Mouse (Mus musculus) urinary bladder, postnatal 14 days (tissue): ENCODE measurements around the gene Mfsd7a.
"Not testable (repeated sequence)": the region's sequence is repeated elsewhere in the genome, so short reads cannot be mapped to it uniquely, and the experiment has no call there.

ENCODE experiments used
- DNase-seq: peaks from one replicate; pipeline ENCODE4 v3.0.0; 2021; ENCODE audit warnings: low spot score

Gene Mfsd7a

DNA sequence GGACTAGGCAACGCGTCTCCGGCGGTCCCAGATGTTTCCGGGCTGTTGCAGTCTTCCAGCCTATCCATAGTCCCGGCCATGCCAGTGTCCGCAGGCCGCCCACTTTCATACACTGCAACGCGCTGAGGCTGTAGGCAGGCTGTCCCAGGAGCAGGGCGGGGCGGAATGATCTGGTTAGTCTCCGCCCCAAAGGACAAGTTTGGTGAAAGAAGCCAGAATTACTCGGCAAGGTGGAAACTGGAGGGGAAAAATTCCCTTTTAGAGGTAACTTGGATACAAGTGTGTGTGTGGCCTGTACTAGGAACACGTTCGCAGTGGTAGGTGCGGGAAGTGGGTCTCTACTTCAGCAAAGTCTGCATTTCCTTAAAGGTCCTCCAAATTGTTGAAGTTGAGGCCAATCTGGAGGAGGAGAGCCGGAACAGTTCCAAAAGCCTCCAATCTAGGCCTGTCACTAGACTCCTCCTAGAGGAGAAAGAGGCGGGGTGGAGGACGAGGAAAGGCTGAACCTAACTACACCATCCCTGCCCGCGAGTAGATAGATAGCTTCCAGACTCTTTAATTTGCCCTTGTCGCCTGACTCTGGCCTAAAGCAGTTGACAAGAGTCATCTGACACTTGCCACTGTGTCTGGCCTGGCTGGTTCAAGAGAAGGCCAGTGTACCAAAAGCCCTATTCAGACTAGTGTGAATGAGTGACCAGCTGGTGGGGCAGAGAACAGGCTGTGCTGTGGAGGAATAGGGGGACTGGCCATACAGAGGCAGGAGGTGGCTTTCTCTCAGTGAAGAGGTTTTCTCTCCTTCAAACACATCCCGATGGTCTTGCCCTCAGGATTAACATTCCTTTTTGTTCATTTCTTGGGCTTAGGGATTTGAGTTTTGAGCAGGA is at the start of gene Mfsd7a:
TSS of gene Mfsd7a (minus strand) at position 107 of the 884 bp plus-strand sequence.
- peak; percentile 82 for DNase-seq

- DNase-seq: not testable (repeated sequence)
Observed at GRCm38 (mm10) chr5:108486148-108486547, 37.5 kb upstream of the Mfsd7a start.

- no peak for DNase-seq
Observed at GRCm38 (mm10) chr5:108485239-108485638, 36.5 kb upstream of the Mfsd7a start.

DNA sequence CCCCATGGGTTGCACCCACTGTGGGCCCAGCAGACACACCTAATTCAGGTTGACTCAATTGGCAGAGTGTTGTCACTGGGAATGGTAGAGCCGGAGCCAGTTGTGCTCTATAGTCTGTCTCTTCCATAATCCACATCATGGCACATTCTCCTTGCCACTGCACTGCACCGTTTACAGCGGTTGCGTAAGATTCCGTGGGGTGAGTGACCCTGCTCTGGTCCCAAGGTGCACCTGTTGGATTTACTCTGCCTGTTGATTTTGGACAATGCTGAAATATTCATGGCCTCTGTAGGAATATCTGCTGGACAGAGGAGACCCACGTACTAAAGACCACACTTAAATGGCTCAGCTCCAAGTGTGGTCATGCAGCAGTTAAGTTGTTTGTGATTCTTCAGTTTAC is 34.3 kb upstream of the Mfsd7a start:
- no peak for DNase-seq

GRCm38 (mm10) chr5:108475977-108476376 is 27.3 kb upstream of the Mfsd7a start:
- no peak for DNase-seq

DNA sequence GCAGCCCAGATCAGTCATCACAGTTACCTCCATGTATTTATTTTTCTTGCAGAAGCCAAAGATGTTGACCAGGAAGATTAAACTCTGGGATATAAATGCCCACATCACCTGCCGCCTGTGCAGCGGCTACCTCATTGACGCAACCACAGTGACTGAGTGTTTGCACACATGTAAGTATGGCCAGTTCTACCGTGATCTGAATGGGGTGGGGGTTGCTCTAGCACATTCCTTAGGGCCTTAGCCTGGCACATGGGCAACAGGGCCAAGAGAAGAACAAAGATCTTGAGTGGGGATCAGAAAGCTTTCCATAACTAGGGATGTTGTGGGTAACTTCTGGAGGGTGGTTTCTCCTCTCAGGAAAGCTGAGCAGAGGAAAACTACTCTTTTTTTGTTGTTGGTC is 25.0 kb upstream of the Mfsd7a start:
- DNase-seq: no peak

GRCm38 (mm10) chr5:108469617-108470016 is 20.9 kb upstream of the Mfsd7a start:
- no peak for DNase-seq

DNA sequence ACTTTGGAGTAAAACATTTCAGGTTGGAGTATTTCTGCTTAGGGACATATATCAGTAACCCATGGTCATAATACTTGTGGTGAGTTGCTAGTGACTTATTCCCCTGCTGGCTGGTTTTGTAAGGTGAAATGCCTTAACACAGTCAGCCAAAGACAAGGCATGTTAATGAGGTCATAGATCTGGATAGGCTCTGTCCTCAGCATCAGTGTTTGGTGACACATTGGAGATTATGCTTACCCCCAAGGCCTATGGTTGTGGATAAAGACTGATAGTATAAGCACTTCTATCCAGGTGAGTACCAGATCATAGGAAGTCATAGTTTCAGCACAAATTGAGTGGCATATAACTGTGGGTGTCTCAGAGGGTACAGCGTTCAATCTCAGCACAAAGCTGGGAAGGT is 18.0 kb upstream of the Mfsd7a start:
- no peak for DNase-seq

DNA sequence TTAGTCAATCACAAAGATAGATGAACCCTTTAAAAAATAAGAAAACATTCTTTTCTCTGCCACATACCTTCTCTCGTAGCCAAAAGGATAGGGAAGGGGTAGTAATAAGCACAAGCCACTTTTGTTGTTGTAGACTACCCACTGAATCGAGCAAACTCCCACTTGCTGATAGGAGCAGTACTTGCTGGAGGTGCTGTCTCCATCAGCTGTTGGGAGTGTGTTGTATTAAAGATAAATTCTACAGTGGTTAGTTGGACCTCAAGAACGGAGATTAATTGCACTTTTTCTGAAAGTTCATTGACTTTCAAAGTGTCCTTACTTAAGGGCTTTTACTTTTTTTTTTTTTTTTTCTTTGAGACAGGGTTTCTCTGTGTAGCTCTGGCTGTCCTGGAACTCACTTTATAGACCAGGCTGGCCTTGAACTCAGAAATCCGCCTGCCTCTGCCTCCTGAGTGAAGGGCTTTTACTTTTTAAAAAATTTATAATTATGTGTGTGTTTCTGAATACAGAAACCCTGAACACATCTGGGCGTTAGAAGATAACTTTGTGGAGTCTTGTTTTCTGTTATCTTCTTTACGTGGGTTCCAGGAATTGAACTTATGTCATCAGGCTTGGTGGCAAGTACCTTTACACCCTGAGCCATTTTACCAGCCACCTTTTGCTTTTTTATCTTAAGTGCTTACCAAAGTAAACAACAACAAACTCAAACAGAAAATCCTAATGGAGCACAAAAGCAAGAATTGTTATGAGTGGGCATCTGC is 16.6 kb upstream of the Mfsd7a start:
- no peak for DNase-seq

GRCm38 (mm10) chr5:108462446-108462845 is 13.8 kb upstream of the Mfsd7a start:
- no peak for DNase-seq

GRCm38 (mm10) chr5:108461082-108462065 is 12.7 kb upstream of the Mfsd7a start, which contains the start of gene Pcgf3:
TSS of gene Pcgf3 (plus strand) at chr5:108461232.
- DNase-seq: peak; percentile 98

DNA sequence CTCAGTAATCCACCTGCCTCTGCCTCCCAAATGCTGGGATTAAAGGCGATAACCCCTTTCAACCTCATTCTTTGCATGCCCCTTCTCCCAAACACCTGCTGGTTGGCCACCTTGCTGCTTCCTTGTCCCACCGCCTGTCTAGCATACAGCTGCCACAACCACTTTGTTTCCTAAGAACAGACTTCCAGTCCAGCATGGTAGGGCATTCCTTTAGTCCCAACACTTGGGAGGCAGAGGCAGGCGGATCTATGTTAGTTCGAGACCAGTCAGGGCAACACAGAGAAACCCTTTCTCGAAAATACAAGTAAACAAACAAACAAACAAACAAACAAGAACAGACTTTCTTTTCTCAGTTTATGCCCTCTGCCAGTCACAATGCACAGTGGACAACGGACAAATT is 11.8 kb upstream of the Mfsd7a start:
- DNase-seq: no peak

DNA sequence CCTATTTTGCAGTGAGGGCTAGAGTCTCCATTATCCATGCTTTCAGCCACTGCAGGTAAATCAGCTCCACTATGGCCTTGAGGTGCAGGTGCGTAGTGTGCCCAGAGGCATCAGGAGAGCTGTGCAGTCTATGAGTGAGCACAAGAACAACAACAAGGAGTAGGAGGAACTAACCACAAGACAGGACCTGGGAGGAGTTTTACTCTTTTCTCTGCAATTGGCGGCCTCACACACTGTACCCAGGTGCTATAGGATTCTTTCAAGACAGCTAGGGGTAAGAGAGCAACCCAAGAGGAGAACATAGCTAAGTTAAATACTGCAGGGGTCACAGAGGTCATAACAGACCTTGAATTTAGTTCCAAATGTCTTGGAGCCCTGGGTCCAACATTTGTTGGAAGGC is 10.0 kb upstream of the Mfsd7a start:
- no peak for DNase-seq

- DNase-seq: no peak
Observed at GRCm38 (mm10) chr5:108454094-108454493, 5.4 kb upstream of the Mfsd7a start.

DNA sequence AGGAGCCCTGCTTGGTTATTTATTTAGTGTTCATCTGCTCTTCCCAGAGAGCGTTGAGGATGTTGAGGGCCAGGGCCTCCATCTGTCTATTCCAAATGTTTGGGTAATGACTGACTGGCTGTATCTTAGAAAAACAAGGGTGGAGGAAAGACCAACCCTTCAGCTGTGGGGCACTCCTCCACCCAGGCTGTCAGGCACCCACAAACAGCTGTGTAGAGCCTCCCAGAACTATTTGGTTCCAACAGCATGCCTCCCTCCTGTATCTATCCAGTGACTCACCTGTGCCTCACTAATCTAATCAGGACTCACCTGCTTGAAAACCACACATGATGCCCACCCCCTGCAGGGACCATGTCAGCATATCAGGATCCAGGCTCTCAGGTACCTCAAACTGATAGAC is 3.7 kb upstream of the Mfsd7a start:
- DNase-seq: no peak

DNA sequence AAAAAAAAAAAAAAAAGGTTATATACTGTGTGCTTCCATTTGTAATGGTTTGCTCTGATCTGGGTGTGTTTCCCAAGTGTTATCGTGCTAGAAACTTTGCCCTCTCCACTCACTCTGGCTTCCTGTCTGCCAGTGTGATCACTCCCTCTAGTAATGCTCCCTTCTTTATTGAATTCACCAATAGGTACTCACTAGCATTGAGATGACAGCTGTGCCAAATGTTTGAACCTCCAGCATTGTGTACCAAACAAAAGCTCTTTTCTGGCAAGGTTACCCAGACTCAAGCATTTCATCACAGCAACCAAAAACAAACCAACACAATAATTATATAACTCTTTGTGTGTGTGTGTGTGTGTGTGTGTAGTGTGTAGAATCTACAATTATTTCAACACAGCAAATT is 2.9 kb upstream of the Mfsd7a start:
- no peak for DNase-seq

GRCm38 (mm10) chr5:108450837-108451540 is 2.3 kb upstream of the Mfsd7a start:
- DNase-seq: no peak

DNA sequence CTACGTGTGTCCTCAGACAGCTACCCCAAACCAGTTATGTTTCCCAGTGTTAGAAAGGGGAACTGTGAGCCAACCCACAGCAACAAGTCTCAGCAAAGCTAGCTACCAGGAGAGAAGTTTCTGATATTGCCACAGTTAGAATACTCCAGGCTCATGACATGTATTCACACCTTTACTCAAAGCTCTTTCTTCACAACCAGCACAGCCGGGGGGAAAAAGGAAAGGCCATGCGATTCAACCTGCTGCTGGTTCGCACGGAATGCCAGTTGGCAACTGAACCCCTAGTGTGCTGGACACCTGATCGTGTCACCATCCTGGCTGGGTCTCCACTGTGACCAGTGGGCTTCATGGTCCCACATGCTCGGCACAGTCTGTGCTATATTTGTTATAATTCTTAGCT is 834 bp downstream of the Mfsd7a start:
- no peak for DNase-seq

DNA sequence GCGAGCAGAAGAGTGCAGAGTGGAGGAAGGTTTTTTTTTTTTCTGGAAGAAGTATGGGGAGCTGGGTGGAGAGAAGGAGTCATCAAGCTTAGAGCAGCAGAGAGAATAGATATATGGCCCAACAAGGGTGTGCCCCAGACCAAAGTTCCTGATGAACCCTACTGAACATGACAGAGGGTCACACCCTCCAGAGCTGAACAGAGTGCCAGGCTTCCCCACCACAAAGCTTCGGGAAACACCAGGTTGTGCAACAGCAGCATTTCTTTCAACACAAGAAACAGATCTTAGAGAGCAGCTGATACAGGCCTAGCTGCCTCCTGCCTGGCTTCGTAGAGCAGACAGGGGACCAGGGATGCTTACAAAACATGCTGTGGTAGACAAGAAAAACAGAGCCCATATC is 1.7 kb downstream of the Mfsd7a start:
- DNase-seq: no peak

- DNase-seq: no peak
Observed at GRCm38 (mm10) chr5:108436101-108436500, 12.6 kb downstream of the Mfsd7a start.
